Mouse (Mus musculus): ENCODE measurements around the gene Ifna16. TPM values are rescaled to one million over a fixed set of nuclear protein-coding genes. Genes with fewer than 3 reads are reported as not detected.

Ifna16 gene
- not detected for total RNA-seq (2021)

- DNase-seq (ENCODE audit: extremely low spot score in 1 of 2, low spot score in 1 of 2) = no peak
These were observed at the start of gene Ifna16 for GRCm38 (mm10) chr4:88676824-88677223. Gene Ifna16 (minus strand): TSS chr4:88676924.

- no peak for DNase-seq (ENCODE audit: extremely low spot score in 1 of 2, low spot score in 1 of 2)
These were observed 46.9 kb upstream of the Ifna16 start for GRCm38 (mm10) chr4:88723497-88724090.

- peak; percentile 83 to 89 for DNase-seq (ENCODE audit: extremely low spot score in 1 of 2, low spot score in 1 of 2)
These were observed 45.3 kb upstream of the Ifna16 start, which contains the start of the genes Gm26566 and Klhl9 for GRCm38 (mm10) chr4:88721791-88722721. Gene Gm26566 (plus strand): TSS chr4:88721805. Gene Klhl9 (minus strand): TSS chr4:88722465.

GRCm38 (mm10) chr4:88718715-88719114 is 42.0 kb upstream of the Ifna16 start:
- no peak for DNase-seq (ENCODE audit: extremely low spot score in 1 of 2, low spot score in 1 of 2)

- no peak for DNase-seq (ENCODE audit: extremely low spot score in 1 of 2, low spot score in 1 of 2)
These were observed 38.3 kb upstream of the Ifna16 start for GRCm38 (mm10) chr4:88715059-88715458.

GRCm38 (mm10) chr4:88714281-88714680 is 37.6 kb upstream of the Ifna16 start:
- no peak for DNase-seq (ENCODE audit: extremely low spot score in 1 of 2, low spot score in 1 of 2)

GRCm38 (mm10) chr4:88707128-88707826 is 30.6 kb upstream of the Ifna16 start:
- no peak for DNase-seq (ENCODE audit: extremely low spot score in 1 of 2, low spot score in 1 of 2)

GRCm38 (mm10) chr4:88705924-88706323 is 29.2 kb upstream of the Ifna16 start:
- DNase-seq (ENCODE audit: extremely low spot score in 1 of 2, low spot score in 1 of 2) = no peak

- DNase-seq (ENCODE audit: extremely low spot score in 1 of 2, low spot score in 1 of 2) = no peak
These were observed 22.6 kb upstream of the Ifna16 start for GRCm38 (mm10) chr4:88699301-88699700.

GRCm38 (mm10) chr4:88698781-88699180 is 22.1 kb upstream of the Ifna16 start:
- no peak for DNase-seq (ENCODE audit: extremely low spot score in 1 of 2, low spot score in 1 of 2)

- DNase-seq (ENCODE audit: extremely low spot score in 1 of 2, low spot score in 1 of 2) = no peak
These were observed 21.0 kb upstream of the Ifna16 start for GRCm38 (mm10) chr4:88697753-88698152.

GRCm38 (mm10) chr4:88697108-88697507 is 20.4 kb upstream of the Ifna16 start:
- DNase-seq (ENCODE audit: extremely low spot score in 1 of 2, low spot score in 1 of 2) = no peak

GRCm38 (mm10) chr4:88696237-88696884 is 19.6 kb upstream of the Ifna16 start:
- peak; percentile 65 to 81 for DNase-seq (ENCODE audit: extremely low spot score in 1 of 2, low spot score in 1 of 2)

- DNase-seq (ENCODE audit: extremely low spot score in 1 of 2, low spot score in 1 of 2) = no peak
These were observed 16.7 kb upstream of the Ifna16 start for GRCm38 (mm10) chr4:88693392-88693791.

- no peak for DNase-seq (ENCODE audit: extremely low spot score in 1 of 2, low spot score in 1 of 2)
These were observed 15.8 kb upstream of the Ifna16 start for GRCm38 (mm10) chr4:88692537-88692936.

- no peak for DNase-seq (ENCODE audit: extremely low spot score in 1 of 2, low spot score in 1 of 2)
These were observed 14.5 kb upstream of the Ifna16 start, which contains the start of gene Ifnab for GRCm38 (mm10) chr4:88691259-88691658. Gene Ifnab (minus strand): TSS chr4:88691359.

GRCm38 (mm10) chr4:88683812-88684211 is 7.1 kb upstream of the Ifna16 start, which contains the start of gene Ifna2:
Gene Ifna2 (minus strand): TSS chr4:88683912.
- no peak for DNase-seq (ENCODE audit: extremely low spot score in 1 of 2, low spot score in 1 of 2)

GRCm38 (mm10) chr4:88681353-88681752 is 4.6 kb upstream of the Ifna16 start:
- no peak for DNase-seq (ENCODE audit: extremely low spot score in 1 of 2, low spot score in 1 of 2)

- peak in 1 of 2 experiments; percentile 38 for DNase-seq (ENCODE audit: extremely low spot score in 1 of 2, low spot score in 1 of 2)
These were observed 3.6 kb upstream of the Ifna16 start for GRCm38 (mm10) chr4:88680362-88680761.

GRCm38 (mm10) chr4:88655461-88655860 is 21.3 kb downstream of the Ifna16 start:
- no peak for DNase-seq (ENCODE audit: extremely low spot score in 1 of 2, low spot score in 1 of 2)
